Mouse (Mus musculus) midbrain, embryonic 11.5 days (tissue): ENCODE data around the gene Slc35f4. TPM values are rescaled to one million over a fixed set of nuclear protein-coding genes. Genes with fewer than 3 reads are reported as not detected.

Experiments used
- ATAC-seq: fragments of 200-750 bp; cut with Nextera tagmentation; 2 replicates; pipeline ENCODE4 v1.8.0; 2017; ENCODE audit warnings: moderate TSS enrichment, moderate library complexity; ENCODE audit not compliant: low FRiP score
- DNase-seq: peaks from one replicate; pipeline ENCODE4 v3.0.0; 2015; ENCODE audit warnings: low spot score; ENCODE audit errors: missing footprints
- H3K27ac ChIP-seq: fragments of 300-500 bp; sonication (generic); 2 replicates; pipeline ENCODE4 v1.5.1; 2014; ENCODE audit warnings: low read depth, low read length
- H3K27me3 ChIP-seq: fragments of 300-500 bp; sonication (generic); 2 replicates; pipeline ENCODE4 v1.6.1; 2014; ENCODE audit warnings: mild to moderate bottlenecking, low read length, moderate library complexity, mixed read lengths; ENCODE audit not compliant: control insufficient read depth, insufficient read depth
- H3K36me3 ChIP-seq: fragments of 300-500 bp; sonication (generic); 2 replicates; pipeline ENCODE4 v1.6.1; 2014; ENCODE audit warnings: mild to moderate bottlenecking, low read length, moderate library complexity, mixed read lengths; ENCODE audit not compliant: control insufficient read depth, insufficient read depth
- H3K4me1 ChIP-seq: fragments of 300-500 bp; sonication (generic); 2 replicates; pipeline ENCODE4 v1.6.1; 2014; ENCODE audit warnings: low read length; ENCODE audit not compliant: control insufficient read depth, insufficient read depth
- H3K4me2 ChIP-seq: fragments of 300-500 bp; sonication (generic); 2 replicates; pipeline ENCODE4 v1.6.1; 2014; ENCODE audit warnings: mild to moderate bottlenecking, moderate library complexity
- H3K4me3 ChIP-seq: fragments of 300-500 bp; sonication (generic); 2 replicates; pipeline ENCODE4 v1.5.1; 2014; ENCODE audit warnings: low read depth, low read length
- H3K9ac ChIP-seq: fragments of 300-500 bp; sonication (generic); 2 replicates; pipeline ENCODE4 v1.6.1; 2014; ENCODE audit warnings: low read length
- H3K9me3 ChIP-seq: fragments of 300-500 bp; sonication (generic); 2 replicates; pipeline ENCODE4 v1.6.1; 2016; ENCODE audit warnings: low read length; ENCODE audit not compliant: control insufficient read depth
- WGBS: fragments of 180-500 bp; shearing (Covaris S2); extraction: QIAGEN DNeasy Blood & Tissue Kit; methylation state at CpG from one replicate; pipeline ENCODE4 v1.1.7; 2014; 5-methylcytosine and 5-hydroxymethylcytosine counted together
- polyA plus RNA-seq: library from polyadenylated mRNA; unstranded; fragments of >200 nt; fragmentation: Nextera tagmentation; extraction: Ambion mirVana; gene quantifications from 2 replicates; pipeline ENCODE4 v1.2.1, GENCODE M21; 2014

The Slc35f4 gene
- polyA plus RNA-seq, 1 experiment from 2014 or later: 0.49 TPM

GRCm38 (mm10) chr14:49493793-49494192 lies 32.1 kb downstream of the Slc35f4 start:
- Histone ChIP-seq H3K9ac (no peak overlapping the region), H3K4me1 (no peaks in the 10 kb centered on the region), H3K27ac (no peak overlapping the region), H3K36me3 (no peaks in the 10 kb centered on the region), H3K4me3 (no peak overlapping the region), H3K9me3 (no peaks in the 10 kb centered on the region), H3K27me3 (no peaks in the 10 kb centered on the region), H3K4me2 (no peak overlapping the region)
- no peak for ATAC-seq
- no peak for DNase-seq
- 67% methylated on average over 1 of the region's 1 CpGs for WGBS

- H3K36me3 ChIP-seq: no peaks in the 10 kb centered on the region
- no peak for ATAC-seq
- no peaks in the 10 kb centered on the region for H3K4me1 ChIP-seq
- H3K9me3 ChIP-seq: no peaks in the 10 kb centered on the region
- no peak overlapping the region for H3K4me3 ChIP-seq
- H3K27ac ChIP-seq: no peak overlapping the region
- DNase-seq: no peak
- WGBS: 80% methylated on average over 3 of the region's 3 CpGs
- no peaks in the 10 kb centered on the region for H3K27me3 ChIP-seq
- no peak overlapping the region for H3K9ac ChIP-seq
- no peak overlapping the region for H3K4me2 ChIP-seq
These were observed 33.3 kb downstream of the Slc35f4 start for GRCm38 (mm10) chr14:49492506-49492905.

- no peak overlapping the region for H3K4me2 ChIP-seq
- ATAC-seq: no peak
- 77% methylated on average over 2 of the region's 2 CpGs for WGBS
- no peak overlapping the region for H3K4me3 ChIP-seq
- H3K9ac ChIP-seq: no peak overlapping the region
- no peaks in the 10 kb centered on the region for H3K27me3 ChIP-seq
- no peak for DNase-seq
- H3K4me1 ChIP-seq: no peaks in the 10 kb centered on the region
- no peaks in the 10 kb centered on the region for H3K9me3 ChIP-seq
- no peak overlapping the region for H3K27ac ChIP-seq
- no peaks in the 10 kb centered on the region for H3K36me3 ChIP-seq
These were observed 49.2 kb downstream of the Slc35f4 start for GRCm38 (mm10) chr14:49476602-49477001.

- H3K27ac ChIP-seq: no peak overlapping the region
- no peak overlapping the region for H3K4me2 ChIP-seq
- DNase-seq (no peak), ATAC-seq (no peak)
- no peaks in the 10 kb centered on the region for H3K4me1 ChIP-seq
- 71% methylated on average over 2 of the region's 2 CpGs for WGBS
- H3K27me3 ChIP-seq: no peaks in the 10 kb centered on the region
- H3K9ac ChIP-seq: no peak overlapping the region
- H3K9me3 ChIP-seq: no peaks in the 10 kb centered on the region
- H3K4me3 ChIP-seq: no peak overlapping the region
- H3K36me3 ChIP-seq: no peaks in the 10 kb centered on the region
These were observed 64.1 kb downstream of the Slc35f4 start for GRCm38 (mm10) chr14:49461761-49462160.

- Histone ChIP-seq H3K4me3 (no peak overlapping the region), H3K36me3 (no peaks in the 10 kb centered on the region), H3K9me3 (no peaks in the 10 kb centered on the region), H3K27me3 (no peaks in the 10 kb centered on the region), H3K4me2 (no peak overlapping the region), H3K4me1 (no peaks in the 10 kb centered on the region), H3K9ac (no peak overlapping the region), H3K27ac (no peak overlapping the region)
- DNase-seq (no peak), ATAC-seq (no peak)
- 77% methylated on average over 3 of the region's 3 CpGs for WGBS
These were observed 65.0 kb downstream of the Slc35f4 start for GRCm38 (mm10) chr14:49460799-49461198.

GRCm38 (mm10) chr14:49454283-49454914 lies 71.4 kb downstream of the Slc35f4 start:
- DNase-seq: no peak
- H3K4me2 ChIP-seq: no peak overlapping the region
- 85% methylated on average over 6 of the region's 6 CpGs for WGBS
- no peak for ATAC-seq
- H3K9me3 ChIP-seq: no peaks in the 10 kb centered on the region; the same call in 1 of the 2 replicates
- H3K9ac ChIP-seq: no peak overlapping the region
- no peaks in the 10 kb centered on the region for H3K36me3 ChIP-seq
- no peak overlapping the region for H3K4me3 ChIP-seq
- H3K4me1 ChIP-seq: no peaks in the 10 kb centered on the region
- no peak overlapping the region for H3K27ac ChIP-seq
- H3K27me3 ChIP-seq: no peaks in the 10 kb centered on the region

GRCm38 (mm10) chr14:49453782-49454181 lies 72.1 kb downstream of the Slc35f4 start:
- no peak overlapping the region for H3K4me3 ChIP-seq
- 34% methylated on average over 3 of the region's 3 CpGs for WGBS
- no peak overlapping the region for H3K27ac ChIP-seq
- H3K27me3 ChIP-seq: no peaks in the 10 kb centered on the region
- H3K9ac ChIP-seq: no peak overlapping the region
- no peaks in the 10 kb centered on the region for H3K4me1 ChIP-seq
- DNase-seq (no peak), ATAC-seq (no peak)
- no peak overlapping the region for H3K4me2 ChIP-seq
- H3K9me3 ChIP-seq: no peaks in the 10 kb centered on the region; the same call in 1 of the 2 replicates
- no peaks in the 10 kb centered on the region for H3K36me3 ChIP-seq

- no peaks in the 10 kb centered on the region for H3K4me1 ChIP-seq
- H3K27ac ChIP-seq: no peak overlapping the region
- DNase-seq: no peak
- WGBS: 15% methylated on average over 7 of the region's 7 CpGs
- no peak for ATAC-seq
- no peak overlapping the region for H3K4me3 ChIP-seq
- no peaks in the 10 kb centered on the region for H3K27me3 ChIP-seq
- no peaks in the 10 kb centered on the region; the same call in 1 of the 2 replicates for H3K9me3 ChIP-seq
- no peak overlapping the region for H3K4me2 ChIP-seq
- no peaks in the 10 kb centered on the region for H3K36me3 ChIP-seq
- no peak overlapping the region for H3K9ac ChIP-seq
These were observed 78.2 kb downstream of the Slc35f4 start for GRCm38 (mm10) chr14:49447669-49448068.

- Histone ChIP-seq H3K36me3 (no peaks in the 10 kb centered on the region), H3K4me2 (no peak overlapping the region), H3K9ac (no peak overlapping the region), H3K4me1 (no peaks in the 10 kb centered on the region), H3K9me3 (no peaks in the 10 kb centered on the region; the same call in 1 of the 2 replicates), H3K4me3 (no peak overlapping the region), H3K27me3 (no peaks in the 10 kb centered on the region), H3K27ac (no peak overlapping the region)
- ATAC-seq: no peak
- no peak for DNase-seq
- 39% methylated on average over 7 of the region's 7 CpGs for WGBS
These were observed 79.4 kb downstream of the Slc35f4 start for GRCm38 (mm10) chr14:49446461-49446860.
